Mouse (Mus musculus) ES-Bruce4 (cell line): ENCODE measurements at regions not wholly inside any gene's neighbourhood (a gene's known extent, or its start where the extent isn't known, plus 50 kb on each side); places are given as distances from the start of the nearest gene placed in this dataset.

Source experiments
- CTCF ChIP-seq: IDR thresholded peaks from one replicate; pipeline ENCODE4 v1.8.1; 2011; ENCODE audit warnings: low read depth, low read length
- EP300 ChIP-seq: IDR thresholded peaks from 2 replicates; pipeline ENCODE4 v1.6.1; 2011; ENCODE audit warnings: low read depth, low read length; ENCODE audit not compliant: insufficient read depth
- POLR2A ChIP-seq: IDR thresholded peaks from one replicate; pipeline ENCODE4 v1.8.1; 2011; ENCODE audit warnings: low read length; ENCODE audit not compliant: insufficient read depth

- TF ChIP-seq CTCF (no peak), POLR2A (no peak), EP300 (no peak)
These were observed 87.0 kb upstream of the Cpne4 start for GRCm38 (mm10) chr9:104460133-104460532.
